Mouse (Mus musculus) ovary, postnatal 10 days (tissue): ENCODE measurements around the gene Zfp3.

Experiments used
- DNase-seq: peaks from one replicate; pipeline ENCODE4 v3.0.0; 2022; ENCODE audit warnings: low spot score

Zfp3 gene

DNA sequence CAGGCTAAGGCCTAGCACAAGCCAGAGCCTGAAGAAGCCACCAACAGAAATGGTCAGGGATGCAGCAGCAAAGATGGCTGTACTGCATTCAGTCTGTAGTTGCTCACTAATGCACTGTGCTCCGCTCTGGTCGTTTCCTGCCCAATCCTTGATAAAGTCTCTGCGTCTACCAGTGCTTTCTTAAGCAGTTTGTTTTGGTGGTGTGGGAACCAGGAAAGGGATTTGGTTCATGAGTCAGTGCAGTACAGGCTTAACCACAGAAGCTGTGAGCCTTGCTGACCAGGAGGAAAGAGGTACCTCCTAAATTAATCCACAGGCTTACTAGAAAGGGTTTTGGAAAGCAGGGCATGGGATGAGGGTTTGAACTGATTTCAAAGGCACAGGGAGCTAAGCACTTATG, 44.1 kb downstream of the Zfp3 start:
- DNase-seq, result no peak

DNA sequence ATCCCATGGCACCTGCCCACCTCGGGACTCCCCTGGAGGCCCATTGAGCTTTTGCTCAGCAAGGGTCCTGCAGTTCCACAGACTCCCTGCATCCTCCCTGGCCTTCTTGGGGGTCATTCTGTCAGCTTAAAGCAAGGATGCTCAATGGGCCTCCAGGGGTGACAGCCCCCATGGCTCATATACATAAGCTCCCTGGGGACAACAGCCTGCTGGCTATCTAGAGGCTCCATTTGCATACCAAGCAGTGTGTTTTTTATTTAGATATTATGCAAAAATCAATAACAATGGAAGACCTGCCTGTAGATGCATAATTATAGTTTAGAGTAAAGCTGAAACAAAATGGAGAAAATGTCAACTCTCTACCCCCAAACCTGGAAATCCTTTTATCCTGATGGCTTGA, 45.0 kb downstream of the Zfp3 start:
- no peak for DNase-seq

DNA sequence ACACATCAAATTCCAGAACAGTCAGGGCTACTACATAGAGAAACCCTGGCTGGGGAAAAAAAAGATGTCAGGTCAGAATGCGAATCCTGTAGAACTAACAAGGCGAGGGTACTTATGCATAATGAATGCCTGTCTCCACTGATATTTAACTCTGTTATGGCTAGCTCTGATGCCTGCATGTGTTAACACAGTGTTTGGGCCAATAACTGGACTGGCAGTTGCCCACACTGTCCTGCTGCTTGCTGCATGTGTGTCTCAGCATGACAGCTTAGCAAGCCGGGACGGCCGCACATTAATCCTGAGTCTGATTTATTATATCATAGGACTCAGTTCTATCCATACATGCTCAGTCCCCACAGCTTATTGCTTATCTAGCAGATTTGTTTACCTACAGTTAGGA, 47.0 kb downstream of the Zfp3 start:
- DNase-seq, result no peak

DNA sequence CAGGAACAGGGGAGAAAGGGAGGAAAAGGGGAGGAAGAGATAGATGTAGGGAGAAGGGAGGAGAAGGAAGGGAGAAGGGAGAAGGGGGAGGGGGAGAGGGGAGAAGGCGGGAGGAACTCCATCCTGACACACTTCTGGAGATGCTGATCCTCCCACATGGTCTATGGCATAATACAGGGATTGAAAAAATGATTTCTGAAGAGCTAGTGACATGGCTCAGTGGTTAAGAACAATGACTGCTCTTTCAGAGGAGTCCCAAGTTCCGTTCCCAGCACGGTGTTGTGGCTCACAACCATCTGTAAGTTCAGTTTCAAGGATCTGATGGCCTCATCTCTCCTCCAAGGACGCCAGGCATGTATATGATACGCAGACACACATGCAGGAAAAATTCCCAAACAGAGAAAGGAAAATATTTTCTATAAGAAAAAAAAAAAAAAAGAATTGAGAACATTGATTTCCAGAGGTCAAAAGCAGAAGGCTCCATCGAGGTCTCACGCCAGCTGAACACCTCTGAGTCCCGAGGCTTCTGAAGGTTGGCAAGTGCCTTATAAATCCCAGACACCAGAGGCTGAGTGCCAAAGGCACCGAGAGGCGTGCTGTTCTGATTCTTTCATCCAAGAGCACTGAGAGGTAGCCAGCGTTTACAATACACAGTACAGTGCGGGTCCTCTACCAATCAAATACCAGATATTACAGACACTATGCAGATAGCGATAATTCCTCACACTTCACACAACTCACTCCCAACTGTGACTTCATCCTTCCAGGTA, 47.6 kb downstream of the Zfp3 start:
- no peak for DNase-seq

DNA sequence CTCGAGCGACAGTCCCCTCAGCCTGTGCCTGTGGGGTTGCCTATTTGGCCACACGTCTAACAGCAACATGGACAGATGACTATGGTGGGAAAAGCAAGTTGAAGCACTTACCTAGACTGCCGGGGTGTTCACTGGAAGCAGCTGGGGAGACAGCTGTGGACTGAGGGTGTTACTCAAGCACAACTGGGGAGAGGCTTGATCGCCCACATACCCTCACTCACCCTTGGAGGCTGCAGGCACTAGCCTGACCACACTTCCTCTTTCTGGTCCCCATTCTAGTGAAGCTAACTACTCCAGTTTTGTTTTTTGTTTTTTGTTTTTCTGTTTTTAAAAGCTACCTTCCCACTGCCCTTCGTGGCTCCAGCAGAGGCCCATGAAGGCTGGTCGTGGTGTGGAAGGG, 48.4 kb downstream of the Zfp3 start, which contains the start of gene Scimp:
Scimp (minus strand) TSS at position 222 of the 400 bp plus-strand sequence.
- DNase-seq, result no peak

DNA sequence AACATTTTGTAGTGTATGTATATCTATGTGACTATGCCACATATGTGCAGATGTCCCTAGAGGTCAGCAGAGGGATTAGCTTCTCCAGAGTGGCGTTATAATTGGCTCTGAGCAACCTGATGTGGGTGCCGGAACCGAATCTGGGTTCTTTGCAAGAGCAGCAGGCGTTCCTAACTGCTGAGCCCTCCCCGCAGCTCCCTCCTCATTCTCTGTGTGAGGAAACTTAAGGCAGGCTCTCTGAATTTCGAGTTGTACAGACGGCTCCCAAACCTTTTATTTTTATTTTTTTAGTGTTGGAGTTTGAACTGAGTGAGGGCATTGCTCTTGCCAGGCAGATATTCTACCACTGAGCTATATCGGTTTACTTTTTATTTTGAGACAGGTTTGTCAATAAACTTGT, 51.1 kb downstream of the Zfp3 start:
- no peak for DNase-seq

DNA sequence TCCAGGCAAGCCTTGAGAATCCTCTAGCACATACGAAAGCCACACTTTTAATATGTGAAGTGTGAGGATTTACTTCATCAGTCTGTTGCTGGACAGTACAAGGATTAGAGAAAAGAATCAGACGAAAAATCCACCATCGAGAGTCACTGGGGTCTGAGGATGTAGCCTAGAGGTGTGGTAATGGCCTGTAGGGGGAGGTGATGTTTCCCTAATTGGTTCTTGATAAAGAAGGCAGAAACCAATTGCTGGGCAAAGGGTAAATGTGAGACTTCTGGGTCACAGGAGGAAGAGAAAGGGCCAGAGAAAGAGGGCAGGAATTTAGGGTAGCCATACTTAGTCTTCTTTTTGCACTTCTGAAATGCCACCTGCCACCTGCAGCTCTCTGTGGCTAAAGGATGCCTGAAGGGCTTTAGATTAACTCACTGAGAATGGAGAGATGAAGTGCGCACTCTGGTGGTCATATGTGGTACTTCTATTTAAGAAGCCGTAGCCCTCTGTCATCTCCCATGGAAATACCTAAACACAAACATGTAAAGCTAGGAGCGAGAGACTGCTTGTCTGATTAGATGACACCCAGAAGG, 51.6 kb downstream of the Zfp3 start:
- DNase-seq, result peak; percentile 31

DNA sequence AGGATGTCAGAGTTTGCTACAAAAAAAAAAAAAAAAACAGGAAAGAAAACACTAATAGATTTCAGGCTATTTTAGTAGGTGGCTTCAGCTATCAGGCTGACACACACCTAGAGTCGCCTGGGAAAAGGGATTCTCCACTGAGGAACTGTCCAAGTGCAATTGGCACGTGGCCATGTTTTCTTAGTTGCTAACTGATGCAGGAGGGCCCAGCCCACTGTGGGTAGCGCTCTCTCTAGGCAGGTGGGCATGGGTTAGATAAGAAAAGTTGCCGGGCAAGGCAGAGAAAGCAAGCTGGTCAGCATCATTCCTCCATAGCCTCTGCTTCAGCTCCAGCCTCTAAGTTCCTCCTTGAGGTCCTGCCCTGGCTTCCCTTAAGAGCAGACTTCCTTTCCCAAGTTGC, 52.8 kb downstream of the Zfp3 start:
- no peak for DNase-seq

DNA sequence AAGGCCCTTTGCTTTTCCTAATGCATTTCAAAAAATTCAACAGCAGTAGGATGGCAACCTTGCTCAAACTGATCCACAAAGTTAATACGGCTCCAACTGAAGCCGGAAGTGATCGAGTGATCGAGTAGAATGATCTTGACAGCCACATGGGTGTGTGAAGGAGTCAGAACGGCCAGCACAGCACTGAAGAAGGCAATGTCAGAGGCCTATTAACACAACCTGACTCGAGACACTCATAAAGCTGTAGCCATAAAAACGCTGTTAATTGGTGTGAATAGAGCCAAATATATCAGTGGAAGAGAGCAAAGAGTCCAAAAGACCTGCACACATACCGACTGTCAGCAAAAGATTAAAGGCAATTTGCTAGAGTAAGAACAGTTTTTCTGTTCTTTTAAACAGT, 56.1 kb downstream of the Zfp3 start:
- DNase-seq, result no peak

DNA sequence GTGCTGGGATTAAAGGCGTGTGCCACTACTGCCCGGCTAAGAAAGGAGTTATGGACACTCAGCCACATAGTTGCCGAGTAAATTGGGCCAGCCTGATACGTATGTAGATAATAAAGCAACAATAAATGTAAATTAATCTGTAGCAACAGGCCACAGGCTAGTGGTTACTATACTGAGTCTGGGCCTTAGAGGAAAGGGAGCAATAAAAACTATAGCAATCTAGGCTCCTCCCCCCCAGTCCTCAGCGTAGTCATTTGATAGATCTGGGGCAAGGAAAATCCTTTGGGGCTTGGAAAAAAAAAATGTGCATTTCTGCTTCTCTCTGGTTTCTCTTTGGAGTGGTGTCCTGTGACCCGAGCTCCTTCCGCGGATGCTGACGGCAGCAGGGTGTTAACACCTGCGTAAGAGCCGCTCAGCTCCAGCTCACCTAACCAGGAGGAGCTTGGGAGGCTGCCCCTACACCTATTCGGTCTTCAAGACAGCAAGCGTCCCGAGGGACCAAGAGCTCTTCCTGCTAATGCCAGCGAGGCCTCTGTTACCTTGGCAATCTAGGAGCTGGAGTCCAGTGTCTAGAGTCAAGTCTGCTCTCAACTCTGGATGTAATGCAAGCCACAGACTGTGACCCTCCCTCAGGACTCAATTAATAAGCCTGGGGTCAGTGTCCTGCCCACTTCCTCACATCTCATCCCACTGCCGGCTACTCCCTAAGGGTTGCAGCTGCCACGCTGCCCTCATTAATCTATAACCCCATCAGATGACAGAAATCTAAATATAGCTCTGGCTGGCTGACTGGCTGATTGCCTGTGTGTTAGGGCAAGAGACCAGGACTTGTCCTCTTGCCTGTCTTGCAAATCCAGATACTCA, 58.0 kb downstream of the Zfp3 start:
- no peak for DNase-seq
